Mouse (Mus musculus) layer of hippocampus, adult 9-11 months (tissue): ENCODE measurements around the gene Ascl5.

Experiments
- DNase-seq: peaks from one replicate; pipeline ENCODE4 v3.0.0; 2022

The Ascl5 gene

GRCm38 (mm10) chr1:136052547-136052946, 1.9 kb downstream of the Ascl5 start, which contains the start of gene Cacna1s:
Gene Cacna1s (plus strand): TSS chr1:136052750.
- DNase-seq, result no peak

- DNase-seq, result peak; percentile 81
Observed at GRCm38 (mm10) chr1:136055771-136056170, 5.2 kb downstream of the Ascl5 start.

- DNase-seq, result no peak
Observed at GRCm38 (mm10) chr1:136058594-136058993, 8.0 kb downstream of the Ascl5 start.

GRCm38 (mm10) chr1:136061041-136061789, 10.6 kb downstream of the Ascl5 start:
- peak; percentile 74 for DNase-seq

GRCm38 (mm10) chr1:136061790-136062141, 11.2 kb downstream of the Ascl5 start:
- no peak for DNase-seq

GRCm38 (mm10) chr1:136063991-136064390, 13.4 kb downstream of the Ascl5 start:
- DNase-seq, result no peak

GRCm38 (mm10) chr1:136066621-136067020, 16.0 kb downstream of the Ascl5 start:
- DNase-seq, result no peak

GRCm38 (mm10) chr1:136067579-136067978, 17.0 kb downstream of the Ascl5 start:
- no peak for DNase-seq

GRCm38 (mm10) chr1:136076086-136076485, 25.5 kb downstream of the Ascl5 start:
- peak; percentile 35 for DNase-seq

- no peak for DNase-seq
Observed at GRCm38 (mm10) chr1:136077656-136078055, 27.1 kb downstream of the Ascl5 start.

- no peak for DNase-seq
Observed at GRCm38 (mm10) chr1:136081161-136081560, 30.6 kb downstream of the Ascl5 start.

- no peak for DNase-seq
Observed at GRCm38 (mm10) chr1:136085988-136086685, 35.5 kb downstream of the Ascl5 start.

- DNase-seq, result no peak
Observed at GRCm38 (mm10) chr1:136089368-136090165, 39.0 kb downstream of the Ascl5 start.

- DNase-seq, result no peak
Observed at GRCm38 (mm10) chr1:136093726-136094125, 43.1 kb downstream of the Ascl5 start.

GRCm38 (mm10) chr1:136094807-136095206, 44.2 kb downstream of the Ascl5 start:
- DNase-seq, result no peak
